Mouse (Mus musculus): ENCODE results near the gene Tbccd1.

The Tbccd1 gene

GRCm38 (mm10) chr16:22856773-22857172 lies 696 bp downstream of the Tbccd1 start:
- peak; percentile 19 for DNase-seq

- no peak for DNase-seq
Measured at GRCm38 (mm10) chr16:22852709-22853108, 4.8 kb downstream of the Tbccd1 start.

- DNase-seq: no peak
Measured at GRCm38 (mm10) chr16:22848331-22848730, 9.1 kb downstream of the Tbccd1 start.

- DNase-seq: no peak
Measured at GRCm38 (mm10) chr16:22847686-22848085, 9.8 kb downstream of the Tbccd1 start.

GRCm38 (mm10) chr16:22845481-22845880 lies 12.0 kb downstream of the Tbccd1 start:
- no peak for DNase-seq

GRCm38 (mm10) chr16:22844834-22845233 lies 12.6 kb downstream of the Tbccd1 start:
- DNase-seq: no peak

- peak; percentile 83 for DNase-seq
Measured at GRCm38 (mm10) chr16:22844061-22844801, 13.2 kb downstream of the Tbccd1 start.

GRCm38 (mm10) chr16:22842871-22843270 lies 14.6 kb downstream of the Tbccd1 start:
- DNase-seq: no peak

GRCm38 (mm10) chr16:22839146-22839857 lies 18.2 kb downstream of the Tbccd1 start:
- DNase-seq: no peak

- DNase-seq: no peak
Measured at GRCm38 (mm10) chr16:22832932-22833525, 24.4 kb downstream of the Tbccd1 start.

GRCm38 (mm10) chr16:22820731-22821130 lies 36.7 kb downstream of the Tbccd1 start:
- DNase-seq: no peak

GRCm38 (mm10) chr16:22811477-22811876 lies 46.0 kb downstream of the Tbccd1 start, which contains the start of gene Crygs:
TSS of gene Crygs (minus strand) at chr16:22811577.
- DNase-seq: no peak

GRCm38 (mm10) chr16:22807468-22808070 lies 49.9 kb downstream of the Tbccd1 start:
- peak; percentile 74 for DNase-seq

- DNase-seq: no peak
Measured at GRCm38 (mm10) chr16:22802786-22803185, 54.7 kb downstream of the Tbccd1 start.

GRCm38 (mm10) chr16:22800849-22801109 lies 56.7 kb downstream of the Tbccd1 start:
- peak; percentile 25 for DNase-seq

- DNase-seq: peak; percentile 25
Measured at GRCm38 (mm10) chr16:22800026-22800848, 57.2 kb downstream of the Tbccd1 start.

- peak; percentile 56 for DNase-seq
Measured at GRCm38 (mm10) chr16:22798520-22798919, 58.9 kb downstream of the Tbccd1 start.

GRCm38 (mm10) chr16:22797521-22797920 lies 59.9 kb downstream of the Tbccd1 start:
- DNase-seq: peak; percentile 97

GRCm38 (mm10) chr16:22795497-22795896 lies 62.0 kb downstream of the Tbccd1 start:
- DNase-seq: peak; percentile 47

- DNase-seq: peak; percentile 53
Measured at GRCm38 (mm10) chr16:22791235-22791634, 66.2 kb downstream of the Tbccd1 start.

GRCm38 (mm10) chr16:22789908-22790367 lies 67.5 kb downstream of the Tbccd1 start:
- peak; percentile 84 for DNase-seq

- DNase-seq: no peak
Measured at GRCm38 (mm10) chr16:22782686-22783085, 74.8 kb downstream of the Tbccd1 start.

Measured in cerebellum, adult 9-11 months (tissue).